29 mouse cellular contexts compared by ENCODE assay signal in the genomic region with DNA sequence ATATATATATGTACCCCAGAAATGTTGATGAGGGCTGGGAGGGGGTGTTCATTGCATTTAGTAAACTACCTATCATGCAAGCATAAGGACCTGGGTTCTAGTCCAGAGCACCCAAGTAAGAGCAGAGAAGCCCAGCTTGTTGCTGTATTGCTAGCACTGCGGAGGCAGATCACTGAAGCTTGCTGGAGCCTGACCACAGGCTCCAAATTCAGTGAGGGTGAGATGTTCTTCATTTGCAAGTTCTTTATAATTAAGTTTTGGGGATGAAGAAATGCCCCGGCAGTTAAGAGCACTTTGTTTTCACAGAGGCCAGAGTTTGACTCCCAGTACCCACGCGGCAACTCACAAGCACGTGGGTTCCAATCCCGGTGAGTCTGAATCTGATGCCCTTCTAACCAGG.
"Had no signal": no experiment of that assay in that cellular context is flagged by ENCODE, and none has a peak within 500 bp of the region (broad histone marks: within the 10 kb centered on the region; RNA-seq: fewer than 3 reads in every experiment).

No protein-coding gene starts in this region.

- H3K4me1 ChIP-seq: lung, embryonic 15.5 days; midbrain, embryonic 12.5 days; midbrain, embryonic 13.5 days; midbrain, embryonic 15.5 days had no signal

- DNase-seq: left cerebral cortex, postnatal 4 days; liver; liver, embryonic 13.5 days; liver, postnatal 0 days; lung, adult 18-20 months; lung, adult 2 months; lung, embryonic 14.5 days; lung, postnatal 10 days; lung, postnatal 36 days; lung, postnatal 4 days; midbrain, embryonic 14.5 days had no signal

- H3K27ac ChIP-seq: left cerebral cortex, adult 2 months; limb, embryonic 15.5 days; liver, embryonic 12.5 days; liver, embryonic 13.5 days; liver, embryonic 14.5 days; liver, embryonic 15.5 days; lung, embryonic 15.5 days; macrophage; midbrain, embryonic 10.5 days; midbrain, embryonic 12.5 days; midbrain, embryonic 13.5 days; midbrain, embryonic 15.5 days had no signal

- H3K36me3 ChIP-seq: limb, embryonic 10.5 days; limb, embryonic 12.5 days; limb, embryonic 13.5 days; limb, embryonic 15.5 days; liver, embryonic 12.5 days; liver, embryonic 13.5 days; liver, embryonic 15.5 days; lung, embryonic 15.5 days; midbrain, embryonic 12.5 days; midbrain, embryonic 13.5 days; midbrain, embryonic 15.5 days had no signal

- H3K27me3 ChIP-seq: limb, embryonic 15.5 days; liver, embryonic 12.5 days; liver, embryonic 13.5 days; liver, embryonic 15.5 days; lung, embryonic 15.5 days; megakaryocyte, embryonic 14.5 days; midbrain, embryonic 12.5 days; midbrain, embryonic 13.5 days; midbrain, embryonic 15.5 days had no signal

- H3K4me3 ChIP-seq: left cerebral cortex, adult 2 months; limb, embryonic 10.5 days; limb, embryonic 12.5 days; limb, embryonic 13.5 days; limb, embryonic 15.5 days; liver, embryonic 12.5 days; liver, embryonic 13.5 days; liver, embryonic 15.5 days; lung, embryonic 15.5 days; megakaryocyte, embryonic 14.5 days; midbrain, embryonic 10.5 days; midbrain, embryonic 12.5 days; midbrain, embryonic 13.5 days; midbrain, embryonic 15.5 days; myocyte had no signal

- ATAC-seq: liver, embryonic 12.5 days; liver, postnatal 0 days; lung, postnatal 0 days; midbrain, embryonic 13.5 days; midbrain, embryonic 15.5 days; midbrain, embryonic 16.5 days had no signal
